ENCODE assay signal across 7 mouse cellular contexts in genomic region chr16:32661493-32661921, GRCm38 (mm10). TPM values are rescaled to one million over a fixed set of nuclear protein-coding genes. Genes with fewer than 3 reads are reported as not detected.
A peak's percentile ranks its signal among the peaks of the same experiment; 100 is the strongest.
DNase-seq lines count a peak whose midpoint lies in the region; ATAC-seq lines count a peak whose summit lies in the region.

No protein-coding gene starts in this region.

- 23% methylated on average over 10 of the region's 10 CpGs for WGBS in lung, embryonic 16.5 days
- 56% methylated on average over 10 of the region's 10 CpGs for WGBS in forebrain, embryonic 11.5 days
- 41% methylated on average over 10 of the region's 10 CpGs for WGBS in intestine, embryonic 15.5 days
- 48% methylated on average over 9 of the region's 10 CpGs for WGBS in neural tube, embryonic 14.5 days

- H3K4me2 ChIP-seq in lung, embryonic 16.5 days (ENCODE audit: low read depth, low read length), result peak overlapping the region; percentile 64
- H3K4me2 ChIP-seq in forebrain, embryonic 11.5 days (ENCODE audit: low read depth, low read length, severe bottlenecking), result no peak overlapping the region
- H3K4me2 ChIP-seq in intestine, embryonic 15.5 days (replicated peaks), result peak overlapping the region; percentile 58
- H3K4me2 ChIP-seq in neural tube, embryonic 14.5 days (ENCODE audit: low read depth, low read length), result peak overlapping the region; percentile 42

- ATAC-seq in lung, embryonic 16.5 days (ENCODE audit: low read depth), result peak; percentile 50
- ATAC-seq in forebrain, embryonic 11.5 days (replicated peaks; ENCODE audit: low FRiP score), result peak; percentile 34; the same call in 1 of the 2 replicates
- ATAC-seq in intestine, embryonic 15.5 days, result peak; percentile 27
- ATAC-seq in neural tube, embryonic 14.5 days (ENCODE audit: low read depth), result no peak

- no peaks in the 10 kb centered on the region for H3K36me3 ChIP-seq in lung, embryonic 16.5 days (ENCODE audit: control insufficient read depth, insufficient read depth, low read length)
- no peaks in the 10 kb centered on the region for H3K36me3 ChIP-seq in forebrain, embryonic 11.5 days (ENCODE audit: control insufficient read depth, insufficient read depth, low read length)
- H3K36me3 ChIP-seq in intestine, embryonic 15.5 days, result no peaks in the 10 kb centered on the region
- H3K36me3 ChIP-seq in neural tube, embryonic 14.5 days (ENCODE audit: control insufficient read depth, insufficient read depth, low read length), result no peaks in the 10 kb centered on the region

- H3K9ac ChIP-seq in lung, embryonic 16.5 days (ENCODE audit: low read length), result peak overlapping the region; percentile 65
- H3K9ac ChIP-seq in forebrain, embryonic 11.5 days (ENCODE audit: low read length), result peak overlapping the region; percentile 37
- H3K9ac ChIP-seq in intestine, embryonic 15.5 days, result peak overlapping the region; percentile 42
- peak overlapping the region; percentile 51 for H3K9ac ChIP-seq in neural tube, embryonic 14.5 days (replicated peaks; ENCODE audit: low read depth, low read length)

- H3K9me3 ChIP-seq in lung, embryonic 16.5 days (ENCODE audit: control insufficient read depth, low read length), result no peaks in the 10 kb centered on the region
- no peaks in the 10 kb centered on the region for H3K9me3 ChIP-seq in forebrain, embryonic 11.5 days (ENCODE audit: control insufficient read depth, low read length)
- H3K9me3 ChIP-seq in intestine, embryonic 15.5 days, result no peaks in the 10 kb centered on the region
- H3K9me3 ChIP-seq in neural tube, embryonic 14.5 days (ENCODE audit: control insufficient read depth, low read length), result no peaks in the 10 kb centered on the region

- no peak for DNase-seq in lung, postnatal 25 days (ENCODE audit: low spot score)
- no peak for DNase-seq in forebrain, embryonic 11.5 days (ENCODE audit: low spot score)
- no peak for DNase-seq in layer of hippocampus, adult 9-11 months
- no peak for DNase-seq in right cerebral cortex, postnatal 10 days (ENCODE audit: low spot score in 2 of 2)

- peaks cover 91% of the 10 kb centered on the region for H3K4me1 ChIP-seq in lung, embryonic 16.5 days (replicated peaks; ENCODE audit: control insufficient read depth, insufficient read depth, low read length)
- H3K4me1 ChIP-seq in forebrain, embryonic 11.5 days (replicated peaks; ENCODE audit: control insufficient read depth, insufficient read depth, low read length), result peaks cover 36% of the 10 kb centered on the region
- peaks cover 57% of the 10 kb centered on the region for H3K4me1 ChIP-seq in intestine, embryonic 15.5 days (replicated peaks)
- peaks cover 53% of the 10 kb centered on the region for H3K4me1 ChIP-seq in neural tube, embryonic 14.5 days (ENCODE audit: control insufficient read depth, insufficient read depth, low read length)

- peak overlapping the region; percentile 41 for H3K4me3 ChIP-seq in lung, embryonic 16.5 days (ENCODE audit: low read length)
- H3K4me3 ChIP-seq in forebrain, embryonic 11.5 days (ENCODE audit: low read depth, low read length), result no peak overlapping the region
- H3K4me3 ChIP-seq in intestine, embryonic 15.5 days (replicated peaks), result peak overlapping the region; percentile 18
- H3K4me3 ChIP-seq in neural tube, embryonic 14.5 days (ENCODE audit: low read depth, low read length), result peak overlapping the region; percentile 26; the same call in 1 of the 2 replicates

- no peaks in the 10 kb centered on the region for H3K27me3 ChIP-seq in lung, embryonic 16.5 days (ENCODE audit: control insufficient read depth, insufficient read depth, low read depth, low read length)
- no peaks in the 10 kb centered on the region for H3K27me3 ChIP-seq in forebrain, embryonic 11.5 days (ENCODE audit: control insufficient read depth, insufficient read depth, low read length)
- H3K27me3 ChIP-seq in intestine, embryonic 15.5 days (replicated peaks), result no peaks in the 10 kb centered on the region
- no peaks in the 10 kb centered on the region for H3K27me3 ChIP-seq in neural tube, embryonic 14.5 days (ENCODE audit: control insufficient read depth, insufficient read depth, low read length)

- peak overlapping the region; percentile 98 for H3K27ac ChIP-seq in lung, embryonic 16.5 days (ENCODE audit: low read length)
- peak overlapping the region; percentile 34; the same call in 1 of the 2 replicates for H3K27ac ChIP-seq in forebrain, embryonic 11.5 days (ENCODE audit: low read depth, low read length)
- peak overlapping the region; percentile 88 for H3K27ac ChIP-seq in intestine, embryonic 15.5 days
- H3K27ac ChIP-seq in neural tube, embryonic 14.5 days (ENCODE audit: low read depth, low read length), result peak overlapping the region; percentile 90

RNA-seq across cellular contexts. Expression of gene Tnk2, which starts 17.8 kb away (rescaled TPM):
- polyA plus RNA-seq in lung, embryonic 16.5 days (2015; fragmentation: Nextera tagmentation; extraction: Ambion mirVana), result 15.4 and 18.0 TPM in 2 replicates
- polyA plus RNA-seq in forebrain, embryonic 11.5 days (2014; fragmentation: Nextera tagmentation; extraction: Ambion mirVana), result 11.2 and 12.1 TPM in 2 replicates
- polyA plus RNA-seq in intestine, embryonic 15.5 days (2015; fragmentation: Nextera tagmentation; extraction: Ambion mirVana), result 9.2 and 10.1 TPM in 2 replicates
- polyA plus RNA-seq in neural tube, embryonic 14.5 days (2014; fragmentation: Nextera tagmentation; extraction: Ambion mirVana), result 18.7 and 23.9 TPM in 2 replicates

RNA-seq across cellular contexts. Expression of gene Tfrc, which starts 52.8 kb away (rescaled TPM):
- 57.3 and 58.4 TPM in 2 replicates for polyA plus RNA-seq in lung, embryonic 16.5 days (2015; fragmentation: Nextera tagmentation; extraction: Ambion mirVana)
- polyA plus RNA-seq in forebrain, embryonic 11.5 days (2014; fragmentation: Nextera tagmentation; extraction: Ambion mirVana), result 68.4 and 73.6 TPM in 2 replicates
- polyA plus RNA-seq in intestine, embryonic 15.5 days (2015; fragmentation: Nextera tagmentation; extraction: Ambion mirVana), result 88.1 and 103 TPM in 2 replicates
- 43.6 and 72.1 TPM in 2 replicates for polyA plus RNA-seq in neural tube, embryonic 14.5 days (2014; fragmentation: Nextera tagmentation; extraction: Ambion mirVana)

Comparison
In these comparisons a context has a peak if more than half of its experiments do, and no peak if none do; other contexts are left out.
1. H3K27ac ChIP-seq: peak in every context shown above with its lines; median percentile 98 in lung, embryonic 16.5 days; 90 in neural tube, embryonic 14.5 days; 88 in intestine, embryonic 15.5 days; 34 in forebrain, embryonic 11.5 days.